Mouse (Mus musculus) spleen, postnatal 14 days (tissue): Measurements from ENCODE around the gene Fbxo17.

Experiments
- DNase-seq, 2 experiments: peaks; one replicate each; pipeline ENCODE4 v3.0.0; 2021 to 2022; ENCODE audit warnings: low spot score in 2 of 2

Gene Fbxo17

GRCm38 (mm10) chr7:28719159-28719558 lies 2.6 kb downstream of the Fbxo17 start:
- DNase-seq: no peak

- DNase-seq: no peak
Observed at GRCm38 (mm10) chr7:28719650-28720049, 3.0 kb downstream of the Fbxo17 start.

- no peak for DNase-seq
Observed at GRCm38 (mm10) chr7:28720753-28721537, 4.3 kb downstream of the Fbxo17 start.

GRCm38 (mm10) chr7:28722079-28722478 lies 5.5 kb downstream of the Fbxo17 start:
- no peak for DNase-seq

GRCm38 (mm10) chr7:28724613-28725012 lies 8.0 kb downstream of the Fbxo17 start:
- no peak for DNase-seq

- DNase-seq: peak; percentile 39 to 65
Observed at GRCm38 (mm10) chr7:28726600-28726999, 10.0 kb downstream of the Fbxo17 start.

GRCm38 (mm10) chr7:28727649-28728340 lies 11.2 kb downstream of the Fbxo17 start:
- no peak for DNase-seq

- DNase-seq: peak; percentile 56 to 60
Observed at GRCm38 (mm10) chr7:28732341-28733142, 15.9 kb downstream of the Fbxo17 start.

GRCm38 (mm10) chr7:28733211-28733610 lies 16.6 kb downstream of the Fbxo17 start:
- no peak for DNase-seq

- DNase-seq: no peak
Observed at GRCm38 (mm10) chr7:28735701-28736100, 19.1 kb downstream of the Fbxo17 start.

- no peak for DNase-seq
Observed at GRCm38 (mm10) chr7:28739829-28740228, 23.2 kb downstream of the Fbxo17 start.

GRCm38 (mm10) chr7:28740949-28741348 lies 24.3 kb downstream of the Fbxo17 start:
- DNase-seq: no peak

GRCm38 (mm10) chr7:28741368-28741708 lies 24.7 kb downstream of the Fbxo17 start:
- DNase-seq: no peak

- peak; percentile 87 to 90 for DNase-seq
Observed at GRCm38 (mm10) chr7:28741709-28742438, 25.3 kb downstream of the Fbxo17 start, which contains the start of the genes Mrps12 and Sars2. Gene Mrps12 (minus strand): TSS chr7:28741820. Gene Sars2 (plus strand): TSS chr7:28741992.

- no peak for DNase-seq
Observed at GRCm38 (mm10) chr7:28749935-28750334, 33.3 kb downstream of the Fbxo17 start.

- DNase-seq: no peak
Observed at GRCm38 (mm10) chr7:28756079-28756478, 39.5 kb downstream of the Fbxo17 start, which contains the start of gene Ccer2. Gene Ccer2 (plus strand): TSS chr7:28756174.

- no peak for DNase-seq
Observed at GRCm38 (mm10) chr7:28758623-28759022, 42.0 kb downstream of the Fbxo17 start.

GRCm38 (mm10) chr7:28761907-28762306 lies 45.3 kb downstream of the Fbxo17 start:
- DNase-seq: no peak

- DNase-seq: no peak
Observed at GRCm38 (mm10) chr7:28765211-28765610, 48.6 kb downstream of the Fbxo17 start.

- DNase-seq: peak; percentile 90 to 92
Observed at GRCm38 (mm10) chr7:28766173-28766879, 49.7 kb downstream of the Fbxo17 start, which contains the start of gene Sirt2. Gene Sirt2 (plus strand): TSS chr7:28766735.

- DNase-seq: no peak
Observed at GRCm38 (mm10) chr7:28766910-28767309, 50.3 kb downstream of the Fbxo17 start.
